Mouse (Mus musculus): ENCODE results near the gene Pcbp3. TPM values are rescaled to one million over a fixed set of nuclear protein-coding genes. Genes with fewer than 3 reads are reported as not detected.
"Not testable (repeated sequence)": the region's sequence is repeated elsewhere in the genome, so short reads cannot be mapped to it uniquely, and the experiment has no call there.

Gene Pcbp3
- polyA plus RNA-seq, 1 experiment from 2014 or later: 18.9 TPM

GRCm38 (mm10) chr10:76766196-76766595 lies 195.5 kb downstream of the Pcbp3 start:
- Histone ChIP-seq H3K4me1 (ENCODE audit: control insufficient read depth, insufficient read depth, low read length) (no peaks in the 10 kb centered on the region), H3K27ac (replicated peaks; ENCODE audit: low read depth, low read length) (no peak overlapping the region), H3K9me3 (ENCODE audit: control insufficient read depth, low read length) (no peaks in the 10 kb centered on the region), H3K36me3 (ENCODE audit: control insufficient read depth, insufficient read depth, low read length) (peaks cover 9% of the 10 kb centered on the region; the same call in 1 of the 2 replicates), H3K4me3 (ENCODE audit: low read depth, low read length) (no peak overlapping the region), H3K27me3 (replicated peaks; ENCODE audit: control insufficient read depth, insufficient read depth, low read length) (no peaks in the 10 kb centered on the region), H3K9ac (ENCODE audit: low read depth, low read length) (no peak overlapping the region), H3K4me2 (ENCODE audit: low read depth, low read length) (no peak overlapping the region)
- 71% methylated on average over 1 of the region's 1 CpGs for WGBS
- no peak for ATAC-seq (ENCODE audit: low read depth)
- DNase-seq (ENCODE audit: low spot score): no peak

- Histone ChIP-seq H3K4me3 (ENCODE audit: low read depth, low read length) (no peak overlapping the region), H3K9ac (ENCODE audit: low read depth, low read length) (no peak overlapping the region), H3K4me2 (ENCODE audit: low read depth, low read length) (no peak overlapping the region), H3K36me3 (ENCODE audit: control insufficient read depth, insufficient read depth, low read length) (peaks cover 9% of the 10 kb centered on the region; the same call in 1 of the 2 replicates), H3K27ac (replicated peaks; ENCODE audit: low read depth, low read length) (no peak overlapping the region), H3K4me1 (ENCODE audit: control insufficient read depth, insufficient read depth, low read length) (no peaks in the 10 kb centered on the region), H3K9me3 (ENCODE audit: control insufficient read depth, low read length) (no peaks in the 10 kb centered on the region), H3K27me3 (replicated peaks; ENCODE audit: control insufficient read depth, insufficient read depth, low read length) (no peaks in the 10 kb centered on the region)
- no peak for DNase-seq (ENCODE audit: low spot score)
- no peak for ATAC-seq (ENCODE audit: low read depth)
- WGBS: 90% methylated on average over 4 of the region's 4 CpGs
Measured at GRCm38 (mm10) chr10:76764927-76765326, 196.8 kb downstream of the Pcbp3 start.

- no peaks in the 10 kb centered on the region for H3K4me1 ChIP-seq (ENCODE audit: control insufficient read depth, insufficient read depth, low read length)
- no peak overlapping the region for H3K27ac ChIP-seq (replicated peaks; ENCODE audit: low read depth, low read length)
- DNase-seq (ENCODE audit: low spot score) (no peak), ATAC-seq (ENCODE audit: low read depth) (no peak)
- WGBS: 93% methylated on average over 12 of the region's 12 CpGs
- H3K4me3 ChIP-seq (ENCODE audit: low read depth, low read length): no peak overlapping the region
- H3K27me3 ChIP-seq (replicated peaks; ENCODE audit: control insufficient read depth, insufficient read depth, low read length): no peaks in the 10 kb centered on the region
- H3K9ac ChIP-seq (ENCODE audit: low read depth, low read length): no peak overlapping the region
- H3K4me2 ChIP-seq (ENCODE audit: low read depth, low read length): no peak overlapping the region
- no peaks in the 10 kb centered on the region for H3K9me3 ChIP-seq (ENCODE audit: control insufficient read depth, low read length)
- H3K36me3 ChIP-seq (ENCODE audit: control insufficient read depth, insufficient read depth, low read length): peaks cover 9% of the 10 kb centered on the region; the same call in 1 of the 2 replicates
Measured at GRCm38 (mm10) chr10:76763016-76763415, 198.7 kb downstream of the Pcbp3 start.

- no peaks in the 10 kb centered on the region for H3K27me3 ChIP-seq (replicated peaks; ENCODE audit: control insufficient read depth, insufficient read depth, low read length)
- no peaks in the 10 kb centered on the region for H3K4me1 ChIP-seq (ENCODE audit: control insufficient read depth, insufficient read depth, low read length)
- no peak overlapping the region for H3K4me2 ChIP-seq (ENCODE audit: low read depth, low read length)
- ATAC-seq (ENCODE audit: low read depth): no peak
- no peaks in the 10 kb centered on the region for H3K9me3 ChIP-seq (ENCODE audit: control insufficient read depth, low read length)
- DNase-seq (ENCODE audit: low spot score): no peak
- WGBS: 82% methylated on average over 7 of the region's 7 CpGs
- H3K36me3 ChIP-seq (ENCODE audit: control insufficient read depth, insufficient read depth, low read length): peaks cover 6% of the 10 kb centered on the region; the same call in 1 of the 2 replicates
- no peak overlapping the region for H3K9ac ChIP-seq (ENCODE audit: low read depth, low read length)
- H3K27ac ChIP-seq (replicated peaks; ENCODE audit: low read depth, low read length): no peak overlapping the region
- H3K4me3 ChIP-seq (ENCODE audit: low read depth, low read length): no peak overlapping the region
Measured at GRCm38 (mm10) chr10:76762411-76762810, 199.3 kb downstream of the Pcbp3 start.

- Histone ChIP-seq H3K4me1 (ENCODE audit: control insufficient read depth, insufficient read depth, low read length) (no peaks in the 10 kb centered on the region), H3K9me3 (ENCODE audit: control insufficient read depth, low read length) (no peaks in the 10 kb centered on the region), H3K4me3 (ENCODE audit: low read depth, low read length) (no peak overlapping the region), H3K4me2 (ENCODE audit: low read depth, low read length) (no peak overlapping the region), H3K36me3 (ENCODE audit: control insufficient read depth, insufficient read depth, low read length) (no peaks in the 10 kb centered on the region), H3K27me3 (replicated peaks; ENCODE audit: control insufficient read depth, insufficient read depth, low read length) (no peaks in the 10 kb centered on the region), H3K27ac (replicated peaks; ENCODE audit: low read depth, low read length) (no peak overlapping the region), H3K9ac (ENCODE audit: low read depth, low read length) (no peak overlapping the region)
- no peak for ATAC-seq (ENCODE audit: low read depth)
- no peak for DNase-seq (ENCODE audit: low spot score)
- 84% methylated on average over 5 of the region's 5 CpGs for WGBS
Measured at GRCm38 (mm10) chr10:76759878-76760277, 201.8 kb downstream of the Pcbp3 start.

- H3K4me3 ChIP-seq (ENCODE audit: low read depth, low read length): no peak overlapping the region
- 88% methylated on average over 3 of the region's 3 CpGs for WGBS
- H3K4me2 ChIP-seq (ENCODE audit: low read depth, low read length): no peak overlapping the region
- H3K27me3 ChIP-seq (replicated peaks; ENCODE audit: control insufficient read depth, insufficient read depth, low read length): no peaks in the 10 kb centered on the region
- DNase-seq (ENCODE audit: low spot score) (no peak), ATAC-seq (ENCODE audit: low read depth) (no peak)
- H3K9me3 ChIP-seq (ENCODE audit: control insufficient read depth, low read length): peaks cover 4% of the 10 kb centered on the region
- H3K9ac ChIP-seq (ENCODE audit: low read depth, low read length): no peak overlapping the region
- H3K4me1 ChIP-seq (ENCODE audit: control insufficient read depth, insufficient read depth, low read length): no peaks in the 10 kb centered on the region
- H3K27ac ChIP-seq (replicated peaks; ENCODE audit: low read depth, low read length): no peak overlapping the region
- no peaks in the 10 kb centered on the region for H3K36me3 ChIP-seq (ENCODE audit: control insufficient read depth, insufficient read depth, low read length)
Measured at GRCm38 (mm10) chr10:76753640-76754039, 208.0 kb downstream of the Pcbp3 start.

- H3K36me3 ChIP-seq (ENCODE audit: control insufficient read depth, insufficient read depth, low read length); H3K4me2 ChIP-seq (ENCODE audit: low read depth, low read length); H3K27me3 ChIP-seq (replicated peaks; ENCODE audit: control insufficient read depth, insufficient read depth, low read length); H3K4me3 ChIP-seq (ENCODE audit: low read depth, low read length); H3K27ac ChIP-seq (replicated peaks; ENCODE audit: low read depth, low read length); H3K4me1 ChIP-seq (ENCODE audit: control insufficient read depth, insufficient read depth, low read length); H3K9ac ChIP-seq (ENCODE audit: low read depth, low read length); ATAC-seq (ENCODE audit: low read depth): not testable (repeated sequence)
- H3K9me3 ChIP-seq (ENCODE audit: control insufficient read depth, low read length): peaks cover 11% of the 10 kb centered on the region
- WGBS: 57% methylated on average over 11 of the region's 11 CpGs
- DNase-seq (ENCODE audit: low spot score): peak; percentile 31
Measured at GRCm38 (mm10) chr10:76744267-76744666, 217.4 kb downstream of the Pcbp3 start.

GRCm38 (mm10) chr10:76736764-76737163 lies 224.9 kb downstream of the Pcbp3 start:
- DNase-seq (ENCODE audit: low spot score) (no peak), ATAC-seq (ENCODE audit: low read depth) (no peak)
- Histone ChIP-seq H3K27me3 (replicated peaks; ENCODE audit: control insufficient read depth, insufficient read depth, low read length) (no peaks in the 10 kb centered on the region), H3K9ac (ENCODE audit: low read depth, low read length) (no peak overlapping the region), H3K27ac (replicated peaks; ENCODE audit: low read depth, low read length) (no peak overlapping the region), H3K36me3 (ENCODE audit: control insufficient read depth, insufficient read depth, low read length) (no peaks in the 10 kb centered on the region), H3K4me2 (ENCODE audit: low read depth, low read length) (no peak overlapping the region), H3K4me3 (ENCODE audit: low read depth, low read length) (no peak overlapping the region), H3K4me1 (ENCODE audit: control insufficient read depth, insufficient read depth, low read length) (peaks cover 27% of the 10 kb centered on the region), H3K9me3 (ENCODE audit: control insufficient read depth, low read length) (no peaks in the 10 kb centered on the region; the same call in 1 of the 2 replicates)
- WGBS: 64% methylated on average over 8 of the region's 8 CpGs

GRCm38 (mm10) chr10:76734979-76735378 lies 226.7 kb downstream of the Pcbp3 start:
- Histone ChIP-seq H3K4me3 (ENCODE audit: low read depth, low read length) (no peak overlapping the region), H3K9me3 (ENCODE audit: control insufficient read depth, low read length) (no peaks in the 10 kb centered on the region), H3K9ac (ENCODE audit: low read depth, low read length) (no peak overlapping the region), H3K36me3 (ENCODE audit: control insufficient read depth, insufficient read depth, low read length) (no peaks in the 10 kb centered on the region), H3K4me2 (ENCODE audit: low read depth, low read length) (no peak overlapping the region), H3K27ac (replicated peaks; ENCODE audit: low read depth, low read length) (0 out of 2 replicates have a peak overlapping the region, but pooled peaks have one; percentile 1), H3K27me3 (replicated peaks; ENCODE audit: control insufficient read depth, insufficient read depth, low read length) (no peaks in the 10 kb centered on the region), H3K4me1 (ENCODE audit: control insufficient read depth, insufficient read depth, low read length) (peaks cover 44% of the 10 kb centered on the region)
- DNase-seq (ENCODE audit: low spot score): peak; percentile 86
- ATAC-seq (ENCODE audit: low read depth): no peak
- 6% methylated on average over 4 of the region's 4 CpGs for WGBS
